Mouse (Mus musculus) retina, embryonic 14.5 days (tissue): ENCODE measurements around the gene Atf6.

Source experiments
- DNase-seq: peaks from one replicate; pipeline ENCODE4 v3.0.0-alpha.2; 2015; ENCODE audit warnings: low spot score

Atf6 gene

DNA sequence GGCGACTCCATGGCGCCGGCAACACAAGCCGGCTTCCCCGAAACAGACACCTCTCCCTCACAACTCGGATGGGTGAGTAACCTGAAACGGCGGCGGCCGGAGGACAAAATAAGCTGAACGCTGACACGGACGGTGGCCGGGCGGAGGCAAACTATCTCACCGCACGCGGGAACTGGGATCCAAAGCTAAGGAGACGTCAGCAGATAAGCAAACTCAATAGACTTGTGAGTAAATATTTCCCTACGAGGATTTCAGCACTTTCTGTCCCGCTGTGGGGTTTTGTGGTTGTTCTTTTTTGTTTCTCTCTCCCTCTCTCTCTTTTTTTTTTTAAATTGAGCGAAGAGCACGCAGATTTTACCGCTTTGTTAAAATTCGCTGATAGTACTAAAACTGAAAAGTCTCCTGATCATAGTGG, at the start of gene Atf6:
Gene Atf6, minus strand, starts transcription at position 81 of the 415 bp plus-strand sequence.
- peak; percentile 96 for DNase-seq

DNA sequence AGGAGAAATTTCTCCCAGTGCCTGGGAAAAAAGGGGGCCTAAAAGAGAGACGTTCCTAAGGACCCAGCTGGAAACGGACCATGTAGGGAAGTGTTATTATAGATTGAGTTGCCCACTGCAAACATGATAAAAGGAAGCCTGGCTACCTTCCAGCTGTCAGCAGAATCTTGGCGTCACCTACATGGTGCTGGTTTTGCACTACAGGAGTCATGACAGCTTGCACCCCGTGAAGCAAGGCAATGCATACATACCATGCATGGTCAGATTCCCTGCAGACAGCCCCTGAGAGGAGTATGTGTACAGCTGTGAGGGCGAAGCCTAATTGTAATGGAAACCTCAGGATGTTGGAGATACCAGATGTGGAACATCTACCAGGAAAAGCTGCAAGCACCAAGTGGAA, 48.1 kb upstream of the Atf6 start:
- no peak for DNase-seq

DNA sequence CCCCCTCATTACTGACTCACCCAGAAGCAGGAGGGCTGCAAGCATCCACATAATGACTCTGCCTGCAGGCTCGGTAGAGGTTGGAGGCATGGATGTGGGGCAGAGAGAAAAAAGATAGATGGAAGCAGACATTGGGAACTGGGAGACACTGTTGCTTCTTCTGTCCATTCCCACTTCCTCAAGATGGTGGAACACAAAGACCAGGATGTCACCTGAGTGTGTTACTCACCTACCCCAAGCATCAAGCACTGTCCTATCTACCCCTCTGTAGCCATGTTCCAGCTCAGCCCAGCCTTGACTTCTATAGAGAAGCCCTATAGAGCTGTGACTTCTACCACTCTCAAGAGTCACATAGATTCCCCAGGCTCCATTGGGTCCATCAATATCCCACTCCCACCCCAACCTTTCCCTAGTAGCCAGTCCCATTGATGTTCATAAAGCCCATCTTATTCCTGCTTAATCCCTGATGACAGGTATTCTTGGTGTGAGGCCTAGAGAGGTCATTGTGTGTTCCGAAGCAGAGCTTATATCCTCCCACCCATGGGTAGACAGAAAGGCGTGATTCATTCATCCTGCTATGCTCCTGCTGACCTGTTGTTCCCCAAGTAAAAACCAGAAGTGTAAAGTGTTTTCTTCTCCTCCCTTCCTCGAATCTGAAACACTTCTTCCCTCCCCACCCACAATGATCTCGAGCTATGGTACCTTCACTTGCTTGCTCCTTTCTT, 45.5 kb upstream of the Atf6 start, which contains the start of gene Fcrlb:
Gene Fcrlb, minus strand, starts transcription at position 51 of the 725 bp plus-strand sequence.
- DNase-seq, result no peak

DNA sequence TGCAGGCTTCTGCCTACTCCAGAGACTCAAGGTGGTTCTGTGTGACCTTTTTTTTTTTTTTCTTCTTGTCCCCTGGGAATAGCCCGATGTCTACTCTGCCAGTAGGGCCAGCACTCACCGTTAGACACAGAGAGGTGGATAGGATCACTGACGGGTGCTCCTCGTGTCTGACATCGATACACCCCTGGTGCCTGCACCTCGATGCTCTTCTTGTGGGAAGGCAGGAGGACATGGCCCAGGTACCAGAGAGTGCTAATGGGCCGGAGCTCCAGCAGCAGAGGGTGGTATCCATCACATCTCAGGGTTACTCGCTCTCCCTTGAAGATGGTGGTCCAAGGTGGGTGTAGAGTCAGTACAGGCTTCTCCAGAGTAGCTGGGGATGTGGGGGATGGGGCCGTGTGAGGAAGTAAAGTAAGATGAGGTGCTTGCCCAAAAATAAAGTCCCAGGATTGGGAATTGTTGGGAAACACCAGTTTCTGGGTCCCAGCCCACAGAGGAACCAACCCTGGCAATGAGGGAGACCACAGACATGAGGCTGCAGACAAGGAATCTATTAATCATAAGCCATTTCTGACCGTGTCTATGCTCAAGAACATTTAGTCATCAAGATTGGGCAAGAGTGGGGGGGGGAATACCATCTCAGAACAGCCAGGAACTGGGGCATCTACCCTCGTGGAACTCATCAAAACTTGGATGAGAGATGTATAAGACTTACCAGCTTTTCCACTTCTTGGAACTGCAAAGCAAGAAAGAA, 44.5 kb upstream of the Atf6 start:
- DNase-seq, result no peak

DNA sequence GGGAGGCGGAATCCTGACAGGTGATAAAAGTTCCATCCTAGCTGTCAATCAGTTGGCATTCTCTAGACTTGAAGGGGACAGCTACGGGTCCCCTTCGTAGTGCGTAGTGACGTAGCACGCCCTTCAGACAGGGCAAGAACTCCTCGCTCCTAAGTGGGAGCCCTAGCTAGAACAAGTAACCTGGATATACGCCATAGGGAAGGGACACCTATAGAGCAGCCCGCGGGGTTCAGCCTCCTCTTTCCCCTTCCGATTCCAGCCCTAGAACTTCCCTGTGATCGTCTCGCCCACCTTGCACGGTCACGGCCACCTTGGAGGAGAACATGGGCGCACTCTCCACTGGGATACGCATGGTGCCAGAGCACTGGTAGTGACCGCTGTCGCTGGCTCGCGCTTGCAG, 40.8 kb upstream of the Atf6 start:
- DNase-seq, result peak; percentile 30

DNA sequence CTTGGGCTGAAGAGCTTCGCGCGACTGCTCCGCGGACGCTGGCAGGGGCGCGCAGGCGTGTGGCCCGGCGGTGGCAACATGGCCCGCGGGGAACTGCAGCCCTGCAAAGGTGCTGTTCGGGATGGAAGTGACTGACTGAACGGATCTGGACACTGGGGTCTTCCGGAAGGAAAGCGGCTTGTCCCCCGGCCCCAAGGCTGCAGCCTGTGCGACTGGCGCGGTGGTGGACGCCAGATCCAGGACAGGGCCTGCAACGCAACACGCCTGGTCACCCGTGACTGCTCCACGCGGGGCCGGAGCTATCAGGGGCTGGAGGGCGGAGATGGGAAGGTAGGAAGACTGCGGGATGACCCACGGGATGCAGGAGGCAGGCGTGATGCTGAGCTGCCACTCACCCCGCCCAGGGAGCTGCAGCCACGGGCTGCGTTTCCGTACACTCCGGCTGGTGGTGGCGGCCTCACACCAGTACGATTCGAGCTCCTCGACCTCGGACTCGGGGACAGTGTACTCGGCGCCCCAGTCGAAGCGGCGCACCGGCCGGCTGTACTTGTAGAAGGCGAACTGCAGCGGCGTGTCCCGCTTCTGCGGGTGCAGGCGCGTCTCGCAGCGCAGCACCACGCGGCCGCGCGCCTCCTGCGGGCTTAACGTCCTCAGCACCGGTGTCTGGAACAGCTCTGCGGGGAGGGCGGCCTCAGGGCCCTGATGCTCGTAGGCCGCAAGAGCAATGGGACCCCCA, 40.1 kb upstream of the Atf6 start:
- peak; percentile 52 for DNase-seq

DNA sequence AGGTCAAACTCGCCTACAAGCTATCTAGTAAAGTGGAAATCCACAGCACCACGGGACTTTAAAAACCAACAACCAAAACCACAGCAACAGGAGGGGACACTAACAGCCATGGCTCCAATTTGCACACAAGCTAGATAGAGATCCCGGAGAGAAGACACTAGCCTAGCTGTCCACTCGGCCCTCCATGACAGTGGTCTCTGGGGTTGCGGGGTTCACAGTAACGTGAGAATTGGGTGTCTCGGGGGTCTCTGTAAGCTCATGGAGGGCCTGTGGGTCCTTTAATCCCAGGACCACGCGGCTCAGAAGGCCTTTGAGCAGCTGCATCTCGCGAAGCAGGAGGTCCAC, 39.5 kb upstream of the Atf6 start:
- peak; percentile 24 for DNase-seq

DNA sequence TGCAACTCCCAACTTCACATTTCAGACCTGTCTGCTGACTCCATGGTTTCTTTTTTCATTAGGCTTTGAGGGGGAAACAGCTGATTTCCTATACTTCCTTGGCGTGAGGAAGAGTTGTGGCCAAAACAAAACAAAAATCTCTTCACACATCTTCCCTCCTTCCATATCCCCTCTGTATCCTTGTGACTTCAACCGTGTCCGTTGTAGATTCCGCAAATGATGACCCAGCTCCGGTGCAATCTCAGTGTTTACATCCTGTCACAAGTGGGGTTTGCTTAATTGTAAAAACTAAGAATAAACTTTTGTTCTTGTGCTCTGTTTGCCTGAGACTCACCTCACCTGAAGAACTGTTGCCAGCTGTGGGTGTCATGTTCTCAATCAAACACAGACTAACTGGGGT, 35.9 kb upstream of the Atf6 start:
- DNase-seq, result no peak

DNA sequence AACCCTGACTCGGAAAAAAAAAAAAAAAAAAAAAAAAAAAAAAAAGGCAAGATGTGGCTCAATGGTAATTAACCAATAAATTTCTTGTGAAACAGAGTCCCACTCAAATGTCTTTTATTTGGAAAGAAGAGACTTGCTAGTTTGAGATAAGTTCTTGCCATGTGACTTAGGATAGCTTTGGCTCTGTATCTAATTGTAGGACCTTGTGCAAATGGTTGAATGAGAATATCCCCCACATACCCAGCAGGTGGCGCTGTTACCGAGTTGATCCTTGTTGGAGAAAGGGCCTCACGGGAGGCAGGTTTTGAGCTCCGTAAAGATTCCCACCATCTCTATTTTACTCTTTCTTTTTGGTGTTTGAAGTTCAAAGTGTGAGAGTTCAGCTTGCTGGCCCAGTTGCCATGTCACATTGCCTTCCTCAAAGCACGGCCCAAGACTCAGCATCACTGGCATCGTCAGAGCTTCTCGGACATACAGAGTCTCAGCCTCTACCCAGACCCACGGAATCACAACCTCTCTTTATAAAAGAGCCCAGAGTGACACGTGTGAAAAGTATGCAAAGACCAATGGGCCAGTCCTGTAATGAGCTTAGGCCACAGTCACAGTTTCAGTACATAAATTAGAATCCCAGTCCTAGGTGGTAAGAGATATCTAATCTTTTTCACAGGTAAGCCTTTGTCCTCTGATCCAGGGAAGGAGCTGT, 34.1 kb upstream of the Atf6 start:
- peak; percentile 93 for DNase-seq

DNA sequence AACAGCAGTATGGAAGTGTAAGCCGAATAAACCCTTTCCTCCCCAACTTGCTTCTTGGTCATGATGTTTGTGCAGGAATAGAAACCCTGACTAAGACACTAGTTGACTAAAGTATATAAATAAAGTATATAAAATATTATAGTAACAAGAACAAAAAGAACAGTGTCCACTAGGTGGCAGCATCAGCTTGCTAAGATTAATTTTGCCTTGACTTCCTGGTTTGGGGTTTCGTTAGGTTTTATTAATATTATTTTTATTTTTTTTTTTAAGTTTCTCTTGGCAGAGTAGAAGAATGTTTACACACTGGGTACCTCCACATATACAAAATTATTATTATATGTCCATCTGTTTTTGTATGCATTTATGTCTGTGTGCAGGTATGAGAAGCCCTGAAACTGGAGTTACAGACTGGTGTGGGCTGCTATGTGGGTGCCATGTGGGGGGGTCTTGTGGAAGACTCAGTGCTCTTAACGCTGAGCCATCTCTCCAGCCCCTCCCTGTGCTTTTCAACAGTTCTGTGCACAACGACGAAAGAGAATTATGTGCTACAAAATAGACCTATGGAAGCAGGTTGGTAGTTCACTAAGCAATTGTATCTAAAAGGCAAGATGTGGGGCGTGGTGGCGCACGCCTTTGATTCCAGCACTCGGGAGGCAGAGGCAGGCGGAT, 33.4 kb upstream of the Atf6 start:
- DNase-seq, result peak; percentile 89

DNA sequence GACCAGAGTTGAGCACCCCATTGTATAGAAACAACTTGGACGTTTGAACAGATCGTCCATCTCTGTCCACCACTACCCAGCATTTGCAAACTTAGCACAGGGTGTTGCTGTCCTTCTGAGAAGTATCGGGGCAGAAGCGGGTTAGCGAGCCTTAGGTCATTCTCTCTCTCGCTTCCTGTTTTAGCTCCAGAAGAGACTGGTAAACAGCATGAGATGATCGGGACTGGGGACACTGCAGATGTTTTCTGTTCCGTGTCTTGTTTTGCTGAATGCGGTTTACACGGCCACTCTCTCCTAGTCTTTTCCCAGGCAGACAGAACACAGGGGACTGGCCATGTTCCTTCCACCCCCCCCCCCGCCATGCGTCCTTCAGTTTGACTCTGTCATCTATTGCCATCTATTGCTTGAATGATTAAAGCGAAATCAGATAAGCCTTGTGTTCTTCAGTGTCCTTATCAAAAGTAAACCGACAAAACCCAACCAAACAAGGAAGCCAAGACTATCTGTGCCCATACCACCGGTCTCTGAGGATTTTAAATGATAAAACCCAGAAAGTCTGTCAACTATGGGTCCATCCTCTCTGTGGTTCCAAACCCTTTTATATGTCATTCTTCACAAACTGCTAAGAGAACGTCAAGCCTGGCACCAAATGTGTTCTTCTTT, 31.0 kb upstream of the Atf6 start:
- DNase-seq, result no peak

DNA sequence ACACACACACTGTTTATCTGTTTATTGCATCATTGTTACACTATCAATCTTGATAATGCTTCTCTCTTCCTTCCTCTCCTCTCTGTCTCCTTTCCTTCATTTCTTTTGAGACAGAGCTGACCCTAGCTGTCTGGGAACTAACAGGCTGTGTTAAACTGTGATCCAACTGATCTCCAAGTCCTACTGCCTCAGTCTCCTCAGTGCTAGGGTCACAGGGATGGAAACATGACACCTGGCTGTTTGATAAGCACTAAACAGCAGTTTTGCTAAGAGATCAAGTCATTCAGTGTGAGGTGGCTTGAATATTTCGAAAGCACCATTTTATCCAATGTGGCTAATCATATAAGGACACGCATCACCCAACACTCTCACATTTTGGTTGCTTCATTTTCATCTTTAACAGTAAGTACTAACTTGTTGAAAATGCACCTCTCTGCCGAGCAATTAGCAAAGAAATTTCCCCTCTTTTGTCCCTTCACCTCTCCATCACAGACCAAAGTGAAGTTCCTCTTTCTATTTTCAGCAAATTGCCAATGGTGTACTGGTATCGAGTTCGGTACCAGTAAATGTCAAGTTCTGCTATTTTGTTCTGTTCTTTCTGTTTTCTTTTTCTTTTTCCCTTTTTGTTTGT, 29.2 kb upstream of the Atf6 start:
- DNase-seq, result no peak

DNA sequence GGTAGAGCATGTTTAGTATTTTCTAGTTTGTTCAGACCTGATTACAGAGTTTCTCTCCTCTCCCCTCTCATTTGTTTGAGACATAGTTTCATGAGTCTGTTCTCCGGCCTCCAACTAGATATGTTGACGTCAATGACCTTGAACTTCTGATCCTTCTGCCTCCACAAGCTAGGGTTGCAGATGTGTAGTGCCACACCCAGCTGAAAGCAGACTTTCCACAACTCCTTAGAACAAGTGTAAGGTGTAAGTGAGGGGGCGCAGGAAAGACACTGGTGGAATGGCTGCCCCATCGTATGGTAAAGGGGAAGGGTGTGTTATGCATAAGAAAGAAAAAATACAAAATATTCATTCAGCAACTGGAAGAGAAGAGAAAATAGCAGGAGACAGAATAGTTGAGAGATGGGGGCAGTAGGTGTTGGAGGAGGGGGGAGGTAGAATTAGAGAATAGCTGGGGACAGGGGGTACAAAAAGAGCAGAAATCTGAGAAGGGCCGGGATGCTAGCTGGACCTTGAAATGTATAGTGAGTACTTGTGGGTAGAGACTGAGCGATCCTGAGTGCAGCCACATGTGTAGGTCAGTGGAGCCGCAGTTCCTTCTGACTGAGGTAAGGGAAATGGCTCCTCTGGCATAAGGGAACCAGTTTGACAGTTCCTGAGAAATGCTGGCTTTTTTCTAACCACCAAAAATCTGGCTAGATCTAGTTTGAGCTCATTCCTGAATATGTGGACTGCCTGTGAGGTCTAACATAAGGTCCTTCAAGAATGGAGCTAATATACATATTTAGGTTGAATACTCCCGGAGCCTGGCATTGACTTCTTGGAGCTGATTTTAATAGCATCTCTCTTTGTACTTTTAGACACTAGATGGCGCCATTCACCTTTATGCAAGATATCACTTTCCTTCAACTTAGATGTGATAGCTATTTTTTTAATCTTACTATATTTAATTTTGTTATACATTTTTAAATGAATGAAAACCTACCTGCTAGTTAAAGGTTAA, 27.3 kb upstream of the Atf6 start:
- DNase-seq, result peak; percentile 81

DNA sequence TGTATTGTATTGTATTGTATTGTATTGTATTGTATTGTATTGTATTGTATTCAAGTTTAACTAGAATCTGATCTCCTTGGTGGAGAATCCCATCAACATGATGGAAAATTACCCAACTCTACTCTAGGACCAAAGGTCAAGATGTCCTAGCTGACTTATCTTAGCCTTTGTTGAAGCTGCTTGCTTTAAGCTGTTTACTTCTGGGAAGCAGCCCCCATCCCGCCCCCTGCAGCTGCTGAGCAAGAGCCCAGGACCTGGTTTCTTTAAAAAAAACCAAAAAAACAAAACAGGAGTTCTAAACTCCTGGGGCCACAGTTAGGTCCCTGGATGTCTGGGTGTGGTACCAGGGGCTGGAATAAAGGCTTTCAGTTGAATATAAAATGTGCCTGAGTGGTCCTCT, 24.7 kb upstream of the Atf6 start:
- DNase-seq, result no peak

DNA sequence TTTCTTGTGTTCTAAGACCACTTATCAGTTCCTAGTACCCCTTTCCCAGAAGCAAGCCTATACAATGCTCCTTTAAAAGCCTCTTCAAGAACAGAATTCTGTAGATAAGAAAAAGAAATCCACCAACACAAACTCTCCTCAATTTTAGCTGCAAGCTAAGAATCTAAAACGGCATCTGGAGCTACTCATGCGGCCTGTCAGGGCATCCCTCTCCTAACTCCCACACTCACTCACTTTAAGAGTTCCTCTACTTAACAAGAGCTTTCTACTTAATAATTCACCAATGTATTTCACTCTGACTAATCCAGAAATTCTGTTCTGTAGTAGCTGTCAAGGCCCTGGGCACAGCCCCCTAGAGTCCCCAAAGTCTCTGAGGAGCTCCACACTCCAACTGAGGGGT, 24.1 kb upstream of the Atf6 start:
- no peak for DNase-seq

DNA sequence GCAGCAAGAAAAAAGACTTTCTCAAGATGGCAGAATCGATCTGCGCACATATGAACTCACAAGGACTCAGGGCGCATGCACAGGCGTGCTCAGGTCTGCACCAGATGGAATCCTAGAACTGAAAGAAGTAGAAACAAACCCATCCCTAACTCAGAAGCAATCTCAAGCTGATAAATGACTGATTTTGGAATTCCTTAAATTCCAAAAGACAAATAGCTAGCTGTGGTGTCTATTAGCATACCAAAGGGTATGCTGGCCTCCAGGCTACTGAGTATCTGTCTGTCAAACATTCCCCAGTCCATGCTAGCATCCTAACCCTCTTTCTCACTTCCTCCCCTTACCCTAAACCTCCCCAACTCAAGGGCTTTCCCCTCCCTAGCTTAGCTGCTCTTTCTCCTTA, 21.7 kb upstream of the Atf6 start:
- DNase-seq, result no peak

DNA sequence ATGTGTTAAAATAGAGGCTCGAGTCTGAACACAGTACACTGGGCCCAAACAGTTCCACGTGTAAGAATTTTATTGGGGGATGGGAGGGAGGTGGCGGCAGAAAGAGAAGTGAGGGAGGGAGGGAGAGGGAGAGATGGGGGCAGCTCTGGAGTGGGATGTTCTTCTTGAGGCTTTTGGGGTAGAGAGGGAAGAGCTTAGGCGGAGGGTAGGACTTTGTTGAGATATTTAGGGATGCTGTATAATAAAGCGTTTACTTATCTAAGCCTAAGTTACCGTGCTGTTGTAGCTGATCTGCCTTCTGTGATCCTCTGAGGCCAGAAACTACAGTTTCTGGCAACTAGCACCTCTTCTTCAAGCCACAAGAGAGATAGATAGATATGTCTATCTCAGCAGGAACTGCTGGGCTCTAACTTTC, 18.5 kb upstream of the Atf6 start:
- DNase-seq, result no peak

DNA sequence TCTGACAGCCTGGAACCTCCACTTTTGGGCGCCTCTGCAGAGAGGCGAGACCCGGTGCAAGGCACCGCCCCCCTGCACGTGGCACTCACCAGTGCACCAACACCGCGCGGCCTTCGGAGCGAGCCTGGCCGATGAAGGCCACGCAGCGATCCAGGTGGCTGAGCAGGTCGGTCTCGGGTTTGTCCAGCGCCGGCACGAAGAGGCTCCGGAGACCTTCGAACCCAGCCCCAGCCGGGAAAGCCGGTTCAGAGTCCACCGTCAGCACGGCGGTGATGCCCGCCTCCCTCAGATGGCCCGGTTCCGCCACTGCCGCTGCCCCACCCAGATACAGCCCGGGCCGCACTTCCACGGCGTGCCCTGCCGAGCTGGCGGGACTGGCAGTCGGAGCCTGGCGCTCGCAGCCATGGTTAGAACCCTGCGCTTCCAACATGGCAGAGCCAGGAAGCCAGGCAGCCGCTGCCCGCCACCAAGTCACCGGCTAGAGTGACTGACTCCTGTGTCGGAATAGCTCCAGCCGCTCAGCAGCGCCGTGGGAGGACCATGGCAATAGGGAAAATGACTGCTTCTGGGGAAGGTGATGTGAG, 17.5 kb upstream of the Atf6 start, which contains the start of the genes Gm26620 and Dusp12:
Gene Gm26620, plus strand, starts transcription at position 88 of the 584 bp plus-strand sequence.
Gene Dusp12, minus strand, starts transcription at position 563 of the 584 bp plus-strand sequence.
- peak; percentile 97 for DNase-seq

DNA sequence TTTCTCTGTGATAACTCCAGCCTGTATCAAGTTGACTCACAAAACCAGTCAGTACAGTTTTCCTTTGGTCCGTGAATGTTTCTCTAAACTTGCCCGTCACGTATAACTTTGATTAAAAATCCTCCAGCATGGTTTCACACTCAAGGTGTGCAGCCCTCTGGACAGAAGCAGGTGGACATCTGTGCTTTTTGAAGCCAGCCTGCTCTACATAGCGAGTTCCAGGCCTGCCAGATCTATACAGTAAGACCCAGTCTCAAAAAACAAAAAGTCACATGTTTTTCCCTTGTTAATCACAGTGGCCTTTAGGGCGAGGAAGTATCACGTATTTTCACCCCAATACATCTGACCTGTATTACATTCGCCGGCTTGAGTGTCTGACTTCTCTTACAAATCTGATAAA, 16.8 kb upstream of the Atf6 start:
- no peak for DNase-seq
